Mouse (Mus musculus): Measurements from ENCODE around the gene Spata2l. TPM values are rescaled to one million over a fixed set of nuclear protein-coding genes. Genes with fewer than 3 reads are reported as not detected.

The Spata2l gene
- polyA plus RNA-seq, 1 experiment, result 0.25 TPM

DNA sequence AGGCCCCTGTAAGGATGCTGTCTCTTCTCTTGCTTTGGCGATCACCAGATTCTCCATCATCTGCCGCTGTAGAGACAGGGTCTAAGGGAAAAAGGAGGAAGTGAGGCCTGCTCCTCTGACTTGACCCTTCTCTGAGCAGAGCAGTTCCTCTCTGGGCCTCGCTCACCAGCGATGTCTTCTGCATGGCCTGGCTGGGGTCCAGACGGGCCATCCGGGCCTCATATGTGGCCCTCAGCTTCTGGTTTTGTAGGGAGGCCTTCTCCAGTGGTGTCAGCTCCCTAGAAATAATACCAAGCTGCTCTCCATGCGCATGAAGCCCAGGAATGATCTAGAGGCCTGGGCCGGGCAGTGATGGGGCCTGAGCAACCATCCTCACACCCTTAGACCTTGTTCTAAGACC lies 12.6 kb upstream of the Spata2l start:
- H3K9me3 ChIP-seq (replicated peaks; ENCODE audit: control insufficient read depth, insufficient read depth, low read length, poor library complexity, severe bottlenecking), result no peaks in the 10 kb centered on the region
- no peaks in the 10 kb centered on the region for H3K36me3 ChIP-seq (ENCODE audit: control insufficient read depth, insufficient read depth, low read length, poor library complexity, severe bottlenecking)
- no peaks in the 10 kb centered on the region for H3K27me3 ChIP-seq (ENCODE audit: control insufficient read depth, insufficient read depth, low read length, poor library complexity, severe bottlenecking)
- H3K9ac ChIP-seq (ENCODE audit: low read depth, poor library complexity, severe bottlenecking), result no peak overlapping the region
- H3K27ac ChIP-seq (ENCODE audit: insufficient read depth, low read length), result no peak overlapping the region
- no peak overlapping the region for H3K4me3 ChIP-seq (ENCODE audit: low read depth, low read length)
- H3K4me1 ChIP-seq (ENCODE audit: control insufficient read depth, insufficient read depth, low read length), result no peaks in the 10 kb centered on the region
- TF ChIP-seq POLR2A (IDR thresholded peaks at IDR 0.05; ENCODE audit: insufficient read depth, low read length) (no peak), EP300 (IDR thresholded peaks at IDR 0.05; ENCODE audit: insufficient read depth, low read depth, low read length) (no peak), CTCF (IDR thresholded peaks at IDR 0.05; ENCODE audit: low read depth, low read length) (no peak)

DNA sequence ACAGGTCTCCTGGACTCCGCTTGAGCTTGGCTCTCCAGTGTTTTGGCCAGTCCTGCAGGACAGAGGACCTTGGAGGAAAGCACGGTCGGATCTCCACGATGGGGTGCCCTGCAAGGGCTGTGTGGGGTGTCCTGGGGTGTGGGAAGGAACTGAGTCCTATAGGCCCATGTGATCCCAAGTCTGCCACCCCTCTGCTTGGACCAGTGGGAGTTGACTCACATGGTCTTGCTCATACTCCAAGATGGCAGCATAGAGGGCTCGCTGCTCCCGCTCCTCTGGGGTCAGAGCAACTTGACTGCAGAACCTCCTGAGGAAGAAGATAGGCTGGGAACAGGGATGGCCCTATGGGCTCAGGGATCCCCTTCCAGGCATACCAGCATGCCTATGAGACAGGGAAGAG lies 11.7 kb upstream of the Spata2l start:
- Histone ChIP-seq H3K27ac (ENCODE audit: insufficient read depth, low read length) (no peak overlapping the region), H3K36me3 (ENCODE audit: control insufficient read depth, insufficient read depth, low read length, poor library complexity, severe bottlenecking) (no peaks in the 10 kb centered on the region), H3K9ac (ENCODE audit: low read depth, poor library complexity, severe bottlenecking) (no peak overlapping the region), H3K27me3 (ENCODE audit: control insufficient read depth, insufficient read depth, low read length, poor library complexity, severe bottlenecking) (no peaks in the 10 kb centered on the region), H3K9me3 (replicated peaks; ENCODE audit: control insufficient read depth, insufficient read depth, low read length, poor library complexity, severe bottlenecking) (no peaks in the 10 kb centered on the region), H3K4me1 (ENCODE audit: control insufficient read depth, insufficient read depth, low read length) (no peaks in the 10 kb centered on the region), H3K4me3 (ENCODE audit: low read depth, low read length) (no peak overlapping the region)
- TF ChIP-seq EP300 (IDR thresholded peaks at IDR 0.05; ENCODE audit: insufficient read depth, low read depth, low read length), result no peak
- no peak for TF ChIP-seq CTCF (IDR thresholded peaks at IDR 0.05; ENCODE audit: low read depth, low read length)
- TF ChIP-seq POLR2A (IDR thresholded peaks at IDR 0.05; ENCODE audit: insufficient read depth, low read length), result no peak

DNA sequence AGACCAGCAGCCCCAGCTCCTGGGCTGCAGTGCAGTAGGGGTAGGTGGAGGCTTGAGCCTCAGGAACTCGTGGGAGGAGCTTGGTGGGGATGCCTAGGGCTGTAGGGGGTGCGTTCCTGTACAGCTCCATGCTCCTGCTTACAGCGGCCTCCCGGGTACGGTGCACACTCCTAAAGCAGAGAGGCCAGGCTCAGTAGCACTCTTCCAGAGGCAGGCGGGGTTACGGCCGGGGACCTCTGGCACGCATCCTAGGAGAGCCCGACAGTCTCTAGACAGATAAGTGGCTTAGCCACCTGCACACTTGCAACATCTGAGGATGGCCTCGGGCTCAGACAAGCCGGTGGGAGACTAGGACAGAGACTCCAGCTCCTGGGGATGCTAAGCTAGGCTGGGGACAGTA lies 9.5 kb upstream of the Spata2l start:
- no peaks in the 10 kb centered on the region for H3K36me3 ChIP-seq (ENCODE audit: control insufficient read depth, insufficient read depth, low read length, poor library complexity, severe bottlenecking)
- H3K27ac ChIP-seq (ENCODE audit: insufficient read depth, low read length), result no peak overlapping the region
- H3K4me3 ChIP-seq (ENCODE audit: low read depth, low read length), result no peak overlapping the region
- TF ChIP-seq POLR2A (IDR thresholded peaks at IDR 0.05; ENCODE audit: insufficient read depth, low read length) (no peak), CTCF (IDR thresholded peaks at IDR 0.05; ENCODE audit: low read depth, low read length) (no peak), EP300 (IDR thresholded peaks at IDR 0.05; ENCODE audit: insufficient read depth, low read depth, low read length) (no peak)
- no peaks in the 10 kb centered on the region for H3K9me3 ChIP-seq (replicated peaks; ENCODE audit: control insufficient read depth, insufficient read depth, low read length, poor library complexity, severe bottlenecking)
- H3K27me3 ChIP-seq (ENCODE audit: control insufficient read depth, insufficient read depth, low read length, poor library complexity, severe bottlenecking), result no peaks in the 10 kb centered on the region
- H3K4me1 ChIP-seq (ENCODE audit: control insufficient read depth, insufficient read depth, low read length), result no peaks in the 10 kb centered on the region
- H3K9ac ChIP-seq (ENCODE audit: low read depth, poor library complexity, severe bottlenecking), result no peak overlapping the region

DNA sequence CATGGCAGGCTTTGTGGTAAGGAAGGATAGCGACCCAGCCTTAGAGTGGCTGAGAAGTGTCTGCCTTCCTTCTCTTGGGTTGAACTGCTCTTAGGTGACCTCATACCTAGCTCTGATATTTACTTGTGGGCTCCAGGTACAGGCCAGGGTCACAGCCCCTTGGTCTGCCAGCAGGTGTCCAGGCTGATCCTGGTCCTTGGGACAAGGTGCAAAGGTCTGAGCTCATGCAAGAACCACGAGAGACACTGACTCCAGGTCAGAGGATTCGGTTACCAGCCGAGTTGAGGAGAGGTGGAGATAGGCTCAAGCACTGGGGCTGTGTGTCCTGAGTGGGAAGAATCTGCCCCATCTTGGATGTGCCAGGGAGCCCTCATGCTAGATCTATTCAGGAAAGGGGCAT lies 8.3 kb upstream of the Spata2l start:
- no peak overlapping the region for H3K9ac ChIP-seq (ENCODE audit: low read depth, poor library complexity, severe bottlenecking)
- no peaks in the 10 kb centered on the region for H3K36me3 ChIP-seq (ENCODE audit: control insufficient read depth, insufficient read depth, low read length, poor library complexity, severe bottlenecking)
- TF ChIP-seq POLR2A (IDR thresholded peaks at IDR 0.05; ENCODE audit: insufficient read depth, low read length) (no peak), CTCF (IDR thresholded peaks at IDR 0.05; ENCODE audit: low read depth, low read length) (no peak), EP300 (IDR thresholded peaks at IDR 0.05; ENCODE audit: insufficient read depth, low read depth, low read length) (no peak)
- no peak overlapping the region for H3K27ac ChIP-seq (ENCODE audit: insufficient read depth, low read length)
- H3K27me3 ChIP-seq (ENCODE audit: control insufficient read depth, insufficient read depth, low read length, poor library complexity, severe bottlenecking), result no peaks in the 10 kb centered on the region
- no peaks in the 10 kb centered on the region for H3K9me3 ChIP-seq (replicated peaks; ENCODE audit: control insufficient read depth, insufficient read depth, low read length, poor library complexity, severe bottlenecking)
- no peak overlapping the region for H3K4me3 ChIP-seq (ENCODE audit: low read depth, low read length)
- H3K4me1 ChIP-seq (ENCODE audit: control insufficient read depth, insufficient read depth, low read length), result no peaks in the 10 kb centered on the region

DNA sequence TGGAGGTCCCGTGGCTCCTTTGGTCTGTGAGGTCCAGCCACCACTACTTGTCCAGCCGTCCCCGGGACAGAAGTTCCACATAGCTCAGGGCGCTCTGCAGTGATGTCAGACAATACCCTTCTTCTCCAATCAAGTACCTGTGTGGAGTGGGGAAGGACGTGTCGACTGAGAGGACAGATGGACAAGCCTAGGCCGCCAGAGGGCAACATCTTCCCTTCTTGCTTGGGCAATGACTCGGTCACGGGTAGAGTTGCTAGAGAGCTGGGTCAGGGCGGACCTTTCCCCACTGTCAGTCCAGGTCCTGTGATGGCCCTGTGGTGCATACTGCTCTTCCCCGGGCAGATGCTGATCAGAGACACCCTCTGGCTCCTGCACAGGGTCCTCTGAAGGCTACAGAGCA lies 7.0 kb upstream of the Spata2l start:
- no peaks in the 10 kb centered on the region for H3K27me3 ChIP-seq (ENCODE audit: control insufficient read depth, insufficient read depth, low read length, poor library complexity, severe bottlenecking)
- H3K9me3 ChIP-seq (replicated peaks; ENCODE audit: control insufficient read depth, insufficient read depth, low read length, poor library complexity, severe bottlenecking), result no peaks in the 10 kb centered on the region
- H3K9ac ChIP-seq (ENCODE audit: low read depth, poor library complexity, severe bottlenecking), result no peak overlapping the region
- H3K4me3 ChIP-seq (ENCODE audit: low read depth, low read length), result no peak overlapping the region
- no peaks in the 10 kb centered on the region for H3K36me3 ChIP-seq (ENCODE audit: control insufficient read depth, insufficient read depth, low read length, poor library complexity, severe bottlenecking)
- no peak overlapping the region for H3K27ac ChIP-seq (ENCODE audit: insufficient read depth, low read length)
- no peaks in the 10 kb centered on the region for H3K4me1 ChIP-seq (ENCODE audit: control insufficient read depth, insufficient read depth, low read length)
- no peak for TF ChIP-seq POLR2A (IDR thresholded peaks at IDR 0.05; ENCODE audit: insufficient read depth, low read length)
- TF ChIP-seq CTCF (IDR thresholded peaks at IDR 0.05; ENCODE audit: low read depth, low read length), result peak; percentile 36
- no peak for TF ChIP-seq EP300 (IDR thresholded peaks at IDR 0.05; ENCODE audit: insufficient read depth, low read depth, low read length)

DNA sequence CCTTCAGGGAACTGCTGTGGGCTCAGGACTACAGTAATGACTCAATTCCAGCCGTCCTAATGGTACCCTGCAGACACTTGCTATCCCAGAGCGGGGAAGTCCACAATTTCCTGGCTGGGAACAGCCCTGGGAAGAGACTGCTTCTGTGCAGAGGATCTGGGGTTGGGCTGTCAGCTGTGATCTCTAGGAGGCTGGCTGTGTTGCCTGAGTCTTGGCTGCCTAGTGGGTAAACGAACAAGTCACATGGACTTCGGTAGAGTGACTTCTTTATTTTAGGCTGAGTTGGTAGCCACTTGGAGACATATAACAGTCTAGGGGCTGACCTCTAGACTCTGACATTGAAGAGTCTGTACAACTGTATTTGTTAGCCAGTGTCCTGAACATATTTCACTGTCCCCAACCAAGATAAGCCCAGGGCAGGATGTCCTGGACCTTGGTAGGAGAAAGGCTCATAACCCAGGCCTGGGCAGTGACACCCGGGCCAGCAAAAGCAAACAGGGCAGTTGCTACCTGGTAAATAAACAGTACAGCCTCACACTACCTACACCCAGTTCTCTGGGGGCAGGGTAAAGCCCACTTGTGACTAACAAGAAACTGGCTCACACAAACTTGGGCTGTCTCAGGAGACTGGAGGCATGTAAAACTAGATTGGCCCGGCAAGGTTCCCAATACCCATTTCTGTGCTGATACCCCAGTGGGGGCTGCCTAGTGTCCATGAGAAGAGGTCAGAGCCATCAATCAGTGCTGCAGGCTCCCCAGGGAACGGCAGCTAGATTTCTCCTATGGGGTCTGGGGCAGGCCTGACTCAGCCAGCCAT lies 6.3 kb upstream of the Spata2l start:
- Histone ChIP-seq H3K27ac (ENCODE audit: insufficient read depth, low read length) (no peak overlapping the region), H3K36me3 (ENCODE audit: control insufficient read depth, insufficient read depth, low read length, poor library complexity, severe bottlenecking) (no peaks in the 10 kb centered on the region), H3K9ac (ENCODE audit: low read depth, poor library complexity, severe bottlenecking) (no peak overlapping the region), H3K4me3 (ENCODE audit: low read depth, low read length) (no peak overlapping the region), H3K27me3 (ENCODE audit: control insufficient read depth, insufficient read depth, low read length, poor library complexity, severe bottlenecking) (no peaks in the 10 kb centered on the region), H3K9me3 (replicated peaks; ENCODE audit: control insufficient read depth, insufficient read depth, low read length, poor library complexity, severe bottlenecking) (no peaks in the 10 kb centered on the region), H3K4me1 (ENCODE audit: control insufficient read depth, insufficient read depth, low read length) (no peaks in the 10 kb centered on the region)
- TF ChIP-seq EP300 (IDR thresholded peaks at IDR 0.05; ENCODE audit: insufficient read depth, low read depth, low read length) (no peak), CTCF (IDR thresholded peaks at IDR 0.05; ENCODE audit: low read depth, low read length) (no peak), POLR2A (IDR thresholded peaks at IDR 0.05; ENCODE audit: insufficient read depth, low read length) (no peak)

All from ES-Bruce4 (cell line).